ENCODE assay signal across 8 mouse cellular contexts in genomic region chr4:32352842-32353241, GRCm38 (mm10).
DNase-seq lines count a peak whose midpoint lies in the region; ATAC-seq lines count a peak whose summit lies in the region.

No protein-coding gene starts in this region.

- WGBS in lung, embryonic 16.5 days: 9% methylated on average over 4 of the region's 4 CpGs
- 40% methylated on average over 4 of the region's 4 CpGs for WGBS in limb, embryonic 13.5 days
- WGBS in stomach, embryonic 14.5 days: 6% methylated on average over 4 of the region's 4 CpGs

- H3K27me3 ChIP-seq in lung, embryonic 16.5 days (ENCODE audit: control insufficient read depth, insufficient read depth, low read depth, low read length): no peaks in the 10 kb centered on the region
- H3K27me3 ChIP-seq in limb, embryonic 13.5 days: no peaks in the 10 kb centered on the region
- no peaks in the 10 kb centered on the region for H3K27me3 ChIP-seq in stomach, embryonic 14.5 days (ENCODE audit: control insufficient read depth, insufficient read depth, low read length)

- H3K4me2 ChIP-seq in lung, embryonic 16.5 days (ENCODE audit: low read depth, low read length): no peak overlapping the region
- 0 out of 2 replicates have a peak overlapping the region, but pooled peaks have one; percentile 16 for H3K4me2 ChIP-seq in limb, embryonic 13.5 days (replicated peaks)
- H3K4me2 ChIP-seq in stomach, embryonic 14.5 days (replicated peaks; ENCODE audit: low read depth, low read length): 0 out of 2 replicates have a peak overlapping the region, but pooled peaks have one; percentile 4

- H3K36me3 ChIP-seq in lung, embryonic 16.5 days (ENCODE audit: control insufficient read depth, insufficient read depth, low read length): no peaks in the 10 kb centered on the region
- no peaks in the 10 kb centered on the region for H3K36me3 ChIP-seq in limb, embryonic 13.5 days
- H3K36me3 ChIP-seq in stomach, embryonic 14.5 days (ENCODE audit: control insufficient read depth, insufficient read depth, low read length): no peaks in the 10 kb centered on the region

- no peak for DNase-seq in lung, postnatal 25 days (ENCODE audit: low spot score)
- no peak for DNase-seq in layer of hippocampus, adult 18-20 months (ENCODE audit: low spot score in 2 of 2)
- DNase-seq in right cerebral cortex, postnatal 25 days: no peak
- no peak for DNase-seq in kidney, postnatal 36 days

- peaks cover 21% of the 10 kb centered on the region for H3K4me1 ChIP-seq in lung, embryonic 16.5 days (replicated peaks; ENCODE audit: control insufficient read depth, insufficient read depth, low read length)
- H3K4me1 ChIP-seq in limb, embryonic 13.5 days: peaks cover 50% of the 10 kb centered on the region
- peaks cover 12% of the 10 kb centered on the region for H3K4me1 ChIP-seq in stomach, embryonic 14.5 days (ENCODE audit: control insufficient read depth, insufficient read depth, low read length)

- H3K9me3 ChIP-seq in lung, embryonic 16.5 days (ENCODE audit: control insufficient read depth, low read length): no peaks in the 10 kb centered on the region
- no peaks in the 10 kb centered on the region for H3K9me3 ChIP-seq in limb, embryonic 13.5 days
- H3K9me3 ChIP-seq in stomach, embryonic 14.5 days (ENCODE audit: control insufficient read depth, low read depth, low read length): no peaks in the 10 kb centered on the region

- peak; percentile 74 for ATAC-seq in lung, embryonic 16.5 days (ENCODE audit: low read depth)
- ATAC-seq in granulocyte monocyte progenitor cell, adult 5-6 weeks (replicated peaks; ENCODE audit: poor library complexity, severe bottlenecking): peak; percentile 70
- ATAC-seq in limb, embryonic 13.5 days (ENCODE audit: low FRiP score, low read depth): peak; percentile 45; the same call in 1 of the 2 replicates
- peak; percentile 42; the same call in 1 of the 2 replicates for ATAC-seq in stomach, embryonic 14.5 days (ENCODE audit: insufficient number of reproducible peaks, insufficient read depth, low FRiP score, low read depth)

- peak overlapping the region; percentile 54 for H3K27ac ChIP-seq in lung, embryonic 16.5 days (ENCODE audit: low read length)
- H3K27ac ChIP-seq in limb, embryonic 13.5 days: peak overlapping the region; percentile 48
- H3K27ac ChIP-seq in stomach, embryonic 14.5 days (ENCODE audit: low read length): peak overlapping the region; percentile 23; the same call in 1 of the 2 replicates

- H3K9ac ChIP-seq in lung, embryonic 16.5 days (ENCODE audit: low read length): no peak overlapping the region
- H3K9ac ChIP-seq in limb, embryonic 13.5 days: no peak overlapping the region
- no peak overlapping the region for H3K9ac ChIP-seq in stomach, embryonic 14.5 days (replicated peaks; ENCODE audit: low read depth, low read length)

- no peak overlapping the region for H3K4me3 ChIP-seq in lung, embryonic 16.5 days (ENCODE audit: low read length)
- H3K4me3 ChIP-seq in limb, embryonic 13.5 days: no peak overlapping the region
- no peak overlapping the region for H3K4me3 ChIP-seq in stomach, embryonic 14.5 days (ENCODE audit: low read depth, low read length)
